Mouse (Mus musculus): Measurements from ENCODE around the gene Aplp2. TPM values are rescaled to one million over a fixed set of nuclear protein-coding genes. Genes with fewer than 3 reads are reported as not detected.

Aplp2 gene
- polyA plus RNA-seq, 1 experiment, result 574 TPM

DNA sequence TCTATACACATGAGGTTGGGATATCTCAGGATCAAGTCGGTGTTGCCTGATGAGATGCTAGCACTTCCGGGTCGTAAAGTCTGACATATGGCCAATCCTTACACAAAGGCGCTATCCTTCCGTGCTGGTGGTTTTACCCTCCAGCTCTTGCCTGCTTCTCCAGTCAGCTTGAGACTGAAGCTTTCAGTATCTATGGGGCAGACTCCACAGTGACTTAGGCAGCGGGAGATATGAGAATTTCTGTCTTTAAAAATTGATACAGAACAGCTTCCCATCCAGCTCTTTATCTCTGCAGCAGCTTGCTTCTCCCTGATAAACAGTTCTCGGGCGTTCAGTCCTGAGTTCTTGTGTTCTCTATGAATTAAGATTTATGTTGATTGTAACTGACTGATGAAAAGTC, 14.9 kb upstream of the Aplp2 start:
- no peak for TF ChIP-seq POLR2A (IDR thresholded peaks at IDR 0.05; ENCODE audit: low read depth, low read length)
- no peak for TF ChIP-seq CTCF (conservative IDR thresholded peaks at IDR 0.05; ENCODE audit: insufficient read depth, insufficient read length, low read depth, low read length)

DNA sequence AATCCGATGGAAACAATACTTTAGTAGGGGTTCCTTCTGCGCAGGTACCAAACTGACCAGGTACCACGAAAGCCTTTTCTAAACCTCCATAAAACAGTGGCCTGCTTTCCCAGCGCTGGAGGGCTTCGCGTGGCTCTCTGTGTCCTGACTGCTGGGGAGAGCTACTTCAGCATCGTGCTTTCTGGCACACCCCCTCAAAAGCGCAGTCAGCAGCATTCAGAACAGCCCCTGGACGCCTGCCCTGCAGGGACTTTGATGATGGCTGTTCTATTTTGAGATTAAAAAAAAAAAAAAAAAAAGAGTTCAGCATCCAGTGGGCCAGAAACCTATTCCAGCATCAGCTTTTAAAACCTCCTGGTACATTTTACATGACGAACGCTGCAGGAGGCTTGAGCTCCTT, 14.2 kb upstream of the Aplp2 start:
- H3K36me3 ChIP-seq (ENCODE audit: control insufficient read depth, insufficient read depth, low read length), result no peaks in the 10 kb centered on the region
- H3K4me1 ChIP-seq (ENCODE audit: control insufficient read depth, insufficient read depth, low read length), result 0 out of 2 replicates have a peak, but pooled peaks cover 2% of the 10 kb centered on the region
- no peak for DNase-seq
- no peak overlapping the region for H3K27ac ChIP-seq (ENCODE audit: insufficient read depth, low read depth, low read length)
- no peak overlapping the region for H3K4me3 ChIP-seq (ENCODE audit: insufficient read depth, low read depth, low read length)
- TF ChIP-seq POLR2A (IDR thresholded peaks at IDR 0.05; ENCODE audit: low read depth, low read length) (no peak), CTCF (conservative IDR thresholded peaks at IDR 0.05; ENCODE audit: insufficient read depth, insufficient read length, low read depth, low read length) (no peak)
- H3K27me3 ChIP-seq (replicated peaks; ENCODE audit: control insufficient read depth, insufficient read depth, low read length), result no peaks in the 10 kb centered on the region
- 82% methylated on average over 11 of the region's 11 CpGs for WGBS

More for the DNA sequence above, 14.9 kb upstream of the Aplp2 start:
- Histone ChIP-seq H3K36me3 (ENCODE audit: control insufficient read depth, insufficient read depth, low read length) (no peaks in the 10 kb centered on the region), H3K4me1 (ENCODE audit: control insufficient read depth, insufficient read depth, low read length) (0 out of 2 replicates have a peak, but pooled peaks cover 2% of the 10 kb centered on the region), H3K4me3 (ENCODE audit: insufficient read depth, low read depth, low read length) (no peak overlapping the region), H3K27ac (ENCODE audit: insufficient read depth, low read depth, low read length) (no peak overlapping the region), H3K27me3 (replicated peaks; ENCODE audit: control insufficient read depth, insufficient read depth, low read length) (no peaks in the 10 kb centered on the region)
- DNase-seq, result no peak
- 75% methylated on average over 8 of the region's 8 CpGs for WGBS

DNA sequence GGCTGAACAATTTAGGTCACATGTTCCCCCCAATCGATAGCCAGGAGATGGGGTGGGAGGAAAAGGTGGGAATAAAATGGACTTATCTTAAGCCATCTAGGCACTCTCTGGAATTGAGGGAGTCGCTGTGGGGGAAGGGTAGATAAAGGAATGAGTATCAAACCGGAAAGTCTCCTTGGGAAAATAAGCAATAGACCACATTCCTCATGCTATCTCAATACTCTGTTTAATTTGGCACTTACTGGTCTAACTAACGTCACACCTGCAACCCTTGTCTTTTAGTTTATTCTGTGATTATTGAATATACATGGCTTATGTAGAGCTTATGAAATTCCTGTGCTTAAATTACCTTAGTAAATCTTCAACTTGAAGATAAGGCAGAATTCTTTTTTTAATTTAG, 11.9 kb upstream of the Aplp2 start:
- no peak for DNase-seq
- Histone ChIP-seq H3K4me3 (ENCODE audit: insufficient read depth, low read depth, low read length) (no peak overlapping the region), H3K27ac (ENCODE audit: insufficient read depth, low read depth, low read length) (no peak overlapping the region), H3K36me3 (ENCODE audit: control insufficient read depth, insufficient read depth, low read length) (no peaks in the 10 kb centered on the region), H3K27me3 (replicated peaks; ENCODE audit: control insufficient read depth, insufficient read depth, low read length) (no peaks in the 10 kb centered on the region), H3K4me1 (ENCODE audit: control insufficient read depth, insufficient read depth, low read length) (0 out of 2 replicates have a peak, but pooled peaks cover 2% of the 10 kb centered on the region)
- TF ChIP-seq POLR2A (IDR thresholded peaks at IDR 0.05; ENCODE audit: low read depth, low read length), result no peak
- no peak for TF ChIP-seq CTCF (conservative IDR thresholded peaks at IDR 0.05; ENCODE audit: insufficient read depth, insufficient read length, low read depth, low read length)
- WGBS, result 69% methylated on average over 4 of the region's 4 CpGs

DNA sequence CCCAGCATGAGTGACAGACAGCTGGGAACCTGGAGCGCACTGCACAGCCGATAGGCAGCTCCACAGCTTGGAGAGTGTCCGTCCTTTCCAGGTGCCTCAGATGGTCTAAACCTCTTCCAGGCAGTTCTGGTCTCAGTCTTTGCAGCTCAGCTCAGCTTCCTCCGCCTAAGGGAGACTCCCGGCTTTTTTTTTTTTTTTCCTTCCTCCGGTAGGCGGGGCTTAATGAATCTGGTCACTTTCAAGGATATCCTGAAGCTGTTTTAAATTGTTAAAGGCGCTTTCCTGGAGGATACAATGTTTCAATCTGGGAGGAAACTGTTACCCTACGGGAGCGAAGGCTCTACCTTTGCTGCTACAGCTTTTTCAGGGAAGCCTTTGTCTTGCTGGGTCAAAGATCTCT, 9.6 kb upstream of the Aplp2 start:
- Histone ChIP-seq H3K27me3 (replicated peaks; ENCODE audit: control insufficient read depth, insufficient read depth, low read length) (no peaks in the 10 kb centered on the region), H3K27ac (ENCODE audit: insufficient read depth, low read depth, low read length) (peak overlapping the region; percentile 46; the same call in 1 of the 2 replicates), H3K4me1 (ENCODE audit: control insufficient read depth, insufficient read depth, low read length) (0 out of 2 replicates have a peak, but pooled peaks cover 2% of the 10 kb centered on the region), H3K4me3 (ENCODE audit: insufficient read depth, low read depth, low read length) (no peak overlapping the region; the same call in 1 of the 2 replicates), H3K36me3 (ENCODE audit: control insufficient read depth, insufficient read depth, low read length) (no peaks in the 10 kb centered on the region)
- no peak for TF ChIP-seq CTCF (conservative IDR thresholded peaks at IDR 0.05; ENCODE audit: insufficient read depth, insufficient read length, low read depth, low read length)
- no peak for TF ChIP-seq POLR2A (IDR thresholded peaks at IDR 0.05; ENCODE audit: low read depth, low read length)
- WGBS, result 36% methylated on average over 10 of the region's 10 CpGs
- peak; percentile 48 for DNase-seq

DNA sequence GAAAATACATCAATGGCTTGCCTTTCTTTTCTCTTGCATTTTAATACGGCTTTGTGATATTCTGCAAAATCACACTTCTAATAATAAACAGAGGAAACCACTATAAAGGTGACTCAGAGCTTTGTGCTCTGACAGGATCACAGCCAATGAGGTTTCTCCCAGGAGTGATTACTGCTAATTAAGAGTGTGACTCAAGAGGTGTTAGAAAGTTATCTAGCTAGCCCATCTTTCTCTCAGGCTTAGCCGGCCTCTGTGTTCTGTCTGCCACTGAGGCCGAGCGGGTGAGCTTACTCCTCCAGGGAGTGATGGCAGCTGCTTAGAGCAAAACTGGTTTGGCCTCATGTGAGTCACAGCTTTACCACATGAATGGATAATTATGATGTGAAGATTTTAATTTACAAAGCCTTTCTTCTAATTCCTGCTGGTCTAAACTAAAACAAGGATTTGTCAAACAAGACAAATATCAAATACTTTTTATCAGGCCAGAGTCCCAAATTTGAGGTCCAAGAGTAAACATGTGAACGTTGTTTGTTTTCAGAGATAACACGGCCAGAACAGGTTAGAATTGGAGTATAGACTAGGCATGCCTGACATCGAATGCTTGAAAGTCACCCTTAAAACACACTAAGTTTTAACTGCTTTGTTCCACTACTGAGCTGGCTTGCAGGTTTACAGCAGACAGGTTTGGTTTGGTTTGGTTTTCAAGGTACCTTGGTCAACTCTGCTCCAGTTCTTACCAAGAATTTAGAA, 6.2 kb upstream of the Aplp2 start:
- no peak for TF ChIP-seq POLR2A (IDR thresholded peaks at IDR 0.05; ENCODE audit: low read depth, low read length)
- TF ChIP-seq CTCF (conservative IDR thresholded peaks at IDR 0.05; ENCODE audit: insufficient read depth, insufficient read length, low read depth, low read length), result no peak
- WGBS, result 63% methylated on average over 7 of the region's 7 CpGs
- DNase-seq, result peak; percentile 37
- Histone ChIP-seq H3K27ac (ENCODE audit: insufficient read depth, low read depth, low read length) (peak overlapping the region; percentile 41), H3K27me3 (replicated peaks; ENCODE audit: control insufficient read depth, insufficient read depth, low read length) (no peaks in the 10 kb centered on the region), H3K36me3 (ENCODE audit: control insufficient read depth, insufficient read depth, low read length) (no peaks in the 10 kb centered on the region), H3K4me3 (ENCODE audit: insufficient read depth, low read depth, low read length) (no peak overlapping the region), H3K4me1 (ENCODE audit: control insufficient read depth, insufficient read depth, low read length) (no peaks in the 10 kb centered on the region)

DNA sequence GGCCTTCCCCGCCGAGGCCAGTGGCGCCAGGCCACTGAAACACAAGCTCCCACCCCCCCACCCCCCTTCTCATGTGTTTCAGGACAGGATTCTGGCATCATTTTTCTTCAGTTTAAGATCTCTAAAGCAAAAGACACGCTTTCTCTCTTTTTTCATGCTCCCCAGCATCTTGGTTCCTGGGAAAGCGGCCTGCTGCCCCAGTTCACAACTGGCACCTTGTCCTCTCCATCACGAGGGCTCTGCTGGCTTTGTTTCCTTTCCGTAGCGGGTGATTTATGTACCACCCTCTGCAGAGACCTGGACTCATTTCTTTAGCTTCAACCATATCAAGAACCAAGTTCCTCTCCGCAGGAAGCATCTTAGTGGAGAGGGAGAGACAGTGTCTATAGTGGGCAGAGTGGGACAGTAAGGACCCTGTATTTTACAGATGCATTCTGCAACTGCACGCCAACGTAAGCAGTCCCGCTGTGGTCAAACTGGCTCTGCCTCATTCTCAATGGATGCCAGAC, 939 bp upstream of the Aplp2 start:
- Histone ChIP-seq H3K4me3 (ENCODE audit: insufficient read depth, low read depth, low read length) (peak overlapping the region; percentile 89), H3K4me1 (ENCODE audit: control insufficient read depth, insufficient read depth, low read length) (peaks cover 5% of the 10 kb centered on the region; the same call in 1 of the 2 replicates), H3K27ac (ENCODE audit: insufficient read depth, low read depth, low read length) (peak overlapping the region; percentile 84; the same call in 1 of the 2 replicates), H3K27me3 (replicated peaks; ENCODE audit: control insufficient read depth, insufficient read depth, low read length) (no peaks in the 10 kb centered on the region), H3K36me3 (ENCODE audit: control insufficient read depth, insufficient read depth, low read length) (no peaks in the 10 kb centered on the region)
- WGBS, result 32% methylated on average over 12 of the region's 12 CpGs
- DNase-seq, result peak; percentile 38
- TF ChIP-seq POLR2A (IDR thresholded peaks at IDR 0.05; ENCODE audit: low read depth, low read length), result no peak
- TF ChIP-seq CTCF (conservative IDR thresholded peaks at IDR 0.05; ENCODE audit: insufficient read depth, insufficient read length, low read depth, low read length), result no peak
